Mouse (Mus musculus): ENCODE measurements at regions not wholly inside any gene's neighbourhood (a gene's known extent, or its start where the extent isn't known, plus 50 kb on each side); places are given as distances from the start of the nearest gene placed in this dataset.

DNA sequence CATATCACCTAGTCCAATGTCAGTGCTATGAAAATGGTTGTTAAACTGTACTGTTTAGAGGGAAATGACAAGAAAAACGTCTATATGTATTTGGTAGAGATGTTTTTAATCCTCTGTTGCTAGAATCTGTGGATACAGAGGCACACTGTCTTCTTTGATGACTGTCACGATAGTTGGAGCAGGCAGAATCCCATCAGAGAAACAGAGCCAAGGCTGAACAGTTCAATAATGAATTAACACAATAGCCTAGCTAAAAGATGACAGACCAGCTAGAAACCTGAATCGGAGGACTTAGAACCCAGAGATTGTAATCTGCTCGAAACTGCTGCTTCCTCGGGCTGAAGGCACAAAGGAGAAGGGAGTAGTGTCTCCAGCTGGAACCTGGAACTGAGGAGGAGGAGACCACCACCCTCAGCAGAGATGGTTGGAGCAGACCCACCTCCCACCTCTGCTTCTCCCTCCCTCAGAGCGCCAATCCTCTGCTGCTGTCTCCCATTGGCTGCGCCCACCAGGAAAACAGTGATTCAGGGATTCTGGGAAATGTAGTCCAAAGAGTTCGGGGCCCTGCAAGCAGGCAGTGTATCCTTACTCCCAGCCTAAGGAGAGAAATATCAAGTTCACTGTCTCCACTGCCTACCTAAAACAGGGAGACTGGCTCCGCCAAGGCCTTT lies 98.2 kb upstream of the Mgme1 start:
- Histone ChIP-seq H3K27ac (ENCODE audit: poor library complexity, severe bottlenecking) (no peak overlapping the region; the same call in 1 of the 2 replicates), H3K36me3 (no peaks in the 10 kb centered on the region), H3K4me1 (replicated peaks) (peaks cover 20% of the 10 kb centered on the region), H3K4me2 (peak overlapping the region; percentile 65), H3K4me3 (peak overlapping the region; percentile 37), H3K9ac (peak overlapping the region; percentile 65), H3K9me3 (replicated peaks) (no peaks in the 10 kb centered on the region), H3K27me3 (replicated peaks) (no peaks in the 10 kb centered on the region)
- 15% methylated on average over 9 of the region's 9 CpGs for WGBS
- ATAC-seq (ENCODE audit: insufficient number of reproducible peaks, low FRiP score), result peak; percentile 76

GRCm38 (mm10) chr2:144173358-144174106 lies 96.9 kb upstream of the Mgme1 start:
- no peak overlapping the region for H3K9ac ChIP-seq
- 62% methylated on average over 8 of the region's 8 CpGs for WGBS
- H3K4me2 ChIP-seq, result no peak overlapping the region
- no peak for ATAC-seq (ENCODE audit: insufficient number of reproducible peaks, low FRiP score)
- no peaks in the 10 kb centered on the region for H3K36me3 ChIP-seq
- H3K4me3 ChIP-seq, result no peak overlapping the region
- no peaks in the 10 kb centered on the region for H3K27me3 ChIP-seq (replicated peaks)
- H3K27ac ChIP-seq (ENCODE audit: poor library complexity, severe bottlenecking), result no peak overlapping the region
- peaks cover 23% of the 10 kb centered on the region for H3K4me1 ChIP-seq (replicated peaks)
- no peaks in the 10 kb centered on the region for H3K9me3 ChIP-seq (replicated peaks)

GRCm38 (mm10) chr2:144174366-144175035 lies 96.0 kb upstream of the Mgme1 start:
- no peak overlapping the region for H3K4me3 ChIP-seq
- 79% methylated on average over 5 of the region's 5 CpGs for WGBS
- H3K36me3 ChIP-seq, result no peaks in the 10 kb centered on the region
- ATAC-seq (ENCODE audit: insufficient number of reproducible peaks, low FRiP score), result no peak
- H3K9me3 ChIP-seq (replicated peaks), result no peaks in the 10 kb centered on the region
- no peak overlapping the region for H3K4me2 ChIP-seq
- peaks cover 23% of the 10 kb centered on the region for H3K4me1 ChIP-seq (replicated peaks)
- H3K27ac ChIP-seq (ENCODE audit: poor library complexity, severe bottlenecking), result no peak overlapping the region
- no peaks in the 10 kb centered on the region for H3K27me3 ChIP-seq (replicated peaks)
- H3K9ac ChIP-seq, result no peak overlapping the region

DNA sequence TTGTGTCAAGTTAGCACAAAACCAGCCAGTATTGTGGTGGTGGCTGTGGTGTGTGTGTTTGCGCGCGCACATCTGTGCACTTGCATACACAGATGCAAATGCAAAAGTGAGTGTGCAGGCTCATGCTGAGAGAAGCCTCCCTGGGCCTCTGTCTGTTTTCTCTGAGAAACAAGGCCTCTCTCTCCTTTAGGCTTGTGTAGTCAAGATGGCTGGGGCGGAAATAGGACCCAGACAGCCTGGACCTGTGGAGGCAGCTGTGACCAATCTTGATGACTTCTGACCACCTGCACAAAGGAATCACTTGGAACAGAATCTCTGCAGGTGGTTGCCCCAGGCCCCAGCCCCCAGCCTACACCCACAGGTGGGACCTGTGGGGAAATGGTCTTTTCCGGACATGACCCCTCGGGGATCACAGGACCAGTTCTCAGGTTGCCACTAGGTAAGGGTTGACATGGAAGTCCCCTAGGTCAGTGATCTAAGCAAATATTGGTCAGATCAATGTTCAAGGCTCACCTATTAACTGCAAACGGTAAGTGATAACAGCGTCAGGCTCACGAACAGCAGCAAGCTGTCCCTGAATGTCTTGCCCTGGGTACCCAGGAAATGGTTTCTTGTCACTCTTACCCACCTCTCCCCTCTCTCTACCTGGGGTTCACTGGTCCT lies 93.8 kb upstream of the Mgme1 start:
- Histone ChIP-seq H3K27me3 (replicated peaks) (no peaks in the 10 kb centered on the region), H3K9ac (peak overlapping the region; percentile 20; the same call in 1 of the 2 replicates), H3K9me3 (replicated peaks) (no peaks in the 10 kb centered on the region), H3K4me3 (no peak overlapping the region), H3K27ac (ENCODE audit: poor library complexity, severe bottlenecking) (peak overlapping the region; percentile 94), H3K4me1 (replicated peaks) (peaks cover 25% of the 10 kb centered on the region), H3K4me2 (peak overlapping the region; percentile 16), H3K36me3 (no peaks in the 10 kb centered on the region)
- 71% methylated on average over 9 of the region's 9 CpGs for WGBS
- no peak for ATAC-seq (ENCODE audit: insufficient number of reproducible peaks, low FRiP score)

DNA sequence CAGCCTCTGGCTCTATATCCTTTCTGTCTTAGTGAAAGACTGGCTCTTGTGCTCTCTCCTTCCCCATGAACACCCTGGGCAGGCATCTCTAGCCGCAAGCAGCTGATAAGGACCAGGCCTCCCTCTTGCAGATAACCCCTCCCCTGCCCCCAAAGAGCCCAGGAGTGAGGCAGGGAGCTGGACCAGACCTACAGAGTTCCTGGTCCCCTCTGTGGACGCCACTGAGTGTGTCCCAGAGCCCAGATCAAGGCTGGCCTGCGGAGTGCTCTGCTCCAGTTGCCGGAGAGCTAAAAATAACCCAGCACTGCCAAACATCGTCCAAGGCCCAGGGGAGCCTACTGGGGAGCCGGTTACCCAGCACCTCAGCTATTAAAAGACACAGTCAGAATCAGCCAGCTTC lies 93.2 kb upstream of the Mgme1 start:
- peak; percentile 86 for ATAC-seq (ENCODE audit: insufficient number of reproducible peaks, low FRiP score)
- Histone ChIP-seq H3K36me3 (no peaks in the 10 kb centered on the region), H3K4me3 (no peak overlapping the region), H3K4me1 (replicated peaks) (peaks cover 31% of the 10 kb centered on the region), H3K27me3 (replicated peaks) (no peaks in the 10 kb centered on the region), H3K4me2 (peak overlapping the region; percentile 16), H3K9ac (peak overlapping the region; percentile 20; the same call in 1 of the 2 replicates), H3K9me3 (replicated peaks) (no peaks in the 10 kb centered on the region), H3K27ac (ENCODE audit: poor library complexity, severe bottlenecking) (peak overlapping the region; percentile 94)
- WGBS, result 4% methylated on average over 6 of the region's 6 CpGs

DNA sequence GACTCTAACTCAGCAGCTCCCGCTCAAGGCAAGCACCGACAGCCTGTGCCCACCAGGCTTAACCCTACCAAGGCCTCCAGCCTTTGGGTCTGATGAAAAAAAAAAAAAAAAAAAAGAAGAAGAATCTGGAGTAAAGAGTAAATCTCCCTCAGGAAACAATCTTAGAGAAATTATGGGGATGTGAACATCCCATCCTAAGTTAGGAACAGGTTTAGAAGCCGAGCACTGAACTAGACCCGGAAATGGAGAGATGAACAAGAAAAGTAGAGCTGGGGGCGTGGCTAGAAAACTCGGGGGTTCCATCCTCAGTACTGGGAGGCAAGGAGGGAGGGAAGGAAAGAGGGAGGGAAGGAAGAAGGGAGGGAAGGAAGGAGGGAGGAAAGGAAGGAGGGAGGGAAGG lies 92.5 kb upstream of the Mgme1 start:
- ATAC-seq (ENCODE audit: insufficient number of reproducible peaks, low FRiP score), result no peak
- Histone ChIP-seq H3K27me3 (replicated peaks) (no peaks in the 10 kb centered on the region), H3K9me3 (replicated peaks) (no peaks in the 10 kb centered on the region), H3K4me1 (replicated peaks) (peaks cover 31% of the 10 kb centered on the region), H3K4me2 (peak overlapping the region; percentile 16; the same call in 1 of the 2 replicates), H3K9ac (no peak overlapping the region), H3K27ac (ENCODE audit: poor library complexity, severe bottlenecking) (peak overlapping the region; percentile 94), H3K4me3 (no peak overlapping the region), H3K36me3 (no peaks in the 10 kb centered on the region)
- 52% methylated on average over 6 of the region's 6 CpGs for WGBS

DNA sequence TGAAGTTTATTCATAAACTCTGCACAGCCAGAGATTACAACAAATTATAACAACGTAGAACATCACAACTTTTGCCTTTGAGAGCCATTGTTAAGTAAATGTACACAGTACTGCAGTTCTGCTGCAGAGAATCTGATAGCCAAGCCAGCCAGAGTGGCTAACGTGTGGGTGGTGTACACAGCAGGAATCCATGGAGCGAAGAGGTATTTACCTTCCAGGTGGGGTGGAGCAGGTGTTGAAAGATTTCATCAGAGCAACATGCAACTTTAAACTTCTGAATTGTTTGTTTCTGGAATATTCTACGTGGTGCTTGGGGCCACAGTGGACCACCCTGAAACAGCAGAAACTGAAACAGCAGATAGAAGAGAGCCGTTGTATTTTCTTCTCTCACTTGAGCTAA lies 88.4 kb upstream of the Mgme1 start:
- no peak overlapping the region for H3K4me3 ChIP-seq
- peaks cover 29% of the 10 kb centered on the region for H3K4me1 ChIP-seq (replicated peaks)
- H3K4me2 ChIP-seq, result no peak overlapping the region
- H3K9ac ChIP-seq, result no peak overlapping the region
- H3K27me3 ChIP-seq (replicated peaks), result no peaks in the 10 kb centered on the region
- ATAC-seq (ENCODE audit: insufficient number of reproducible peaks, low FRiP score), result no peak
- no peaks in the 10 kb centered on the region for H3K9me3 ChIP-seq (replicated peaks)
- no peak overlapping the region for H3K27ac ChIP-seq (ENCODE audit: poor library complexity, severe bottlenecking)
- 68% methylated on average over 5 of the region's 5 CpGs for WGBS
- H3K36me3 ChIP-seq, result no peaks in the 10 kb centered on the region

DNA sequence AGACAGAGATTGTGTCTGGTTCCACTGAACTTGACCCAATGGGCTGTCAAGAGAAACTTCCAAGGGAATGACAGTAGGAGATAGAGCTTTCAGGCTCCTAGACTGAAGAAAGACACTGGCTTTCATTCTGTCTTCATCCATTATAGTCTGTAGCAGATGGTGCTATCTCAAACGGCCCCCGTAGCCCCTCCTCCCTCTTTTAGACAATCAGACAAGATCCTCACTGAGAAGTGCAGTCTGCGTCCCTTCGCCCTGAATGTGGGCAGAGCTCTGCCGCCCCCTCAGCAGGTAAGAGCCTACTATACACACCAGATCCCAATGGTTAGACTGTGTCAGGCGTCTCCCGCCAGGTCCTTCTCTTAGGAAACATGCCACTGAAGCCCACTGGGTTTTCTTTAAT lies 87.9 kb upstream of the Mgme1 start:
- Histone ChIP-seq H3K4me2 (no peak overlapping the region), H3K27ac (ENCODE audit: poor library complexity, severe bottlenecking) (no peak overlapping the region), H3K36me3 (no peaks in the 10 kb centered on the region), H3K4me1 (replicated peaks) (peaks cover 24% of the 10 kb centered on the region), H3K9me3 (replicated peaks) (no peaks in the 10 kb centered on the region), H3K4me3 (no peak overlapping the region), H3K9ac (no peak overlapping the region), H3K27me3 (replicated peaks) (no peaks in the 10 kb centered on the region)
- 54% methylated on average over 7 of the region's 7 CpGs for WGBS
- no peak for ATAC-seq (ENCODE audit: insufficient number of reproducible peaks, low FRiP score)

DNA sequence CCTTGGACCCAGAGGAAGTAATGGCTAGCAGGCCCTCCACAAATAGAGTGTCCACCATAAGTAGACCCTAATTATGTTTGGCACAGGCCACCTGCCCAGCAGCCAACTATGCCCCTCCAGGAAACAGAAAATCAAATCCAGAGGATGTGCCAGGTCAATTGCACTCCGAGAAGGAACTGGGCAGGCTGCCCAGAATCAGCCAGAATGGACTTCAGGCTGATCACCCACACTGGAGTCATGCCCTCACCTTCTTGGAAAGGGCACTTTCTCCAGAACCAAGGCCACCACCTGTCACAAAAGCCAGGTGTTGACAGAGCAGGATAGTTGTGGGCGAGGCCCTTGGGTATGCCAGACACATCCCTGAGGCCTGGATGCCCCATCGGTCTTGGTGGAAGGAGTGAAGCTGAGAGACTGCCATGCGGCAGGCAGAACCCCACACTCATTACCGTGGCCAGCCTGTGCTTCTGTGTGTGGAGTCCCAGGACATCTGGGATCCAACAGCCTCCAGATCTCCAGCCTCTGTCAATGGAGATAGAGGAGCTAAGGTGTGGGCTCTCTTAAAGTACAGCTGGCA lies 87.0 kb upstream of the Mgme1 start:
- H3K9me3 ChIP-seq (replicated peaks), result no peaks in the 10 kb centered on the region
- 73% methylated on average over 5 of the region's 5 CpGs for WGBS
- ATAC-seq (ENCODE audit: insufficient number of reproducible peaks, low FRiP score), result no peak
- no peak overlapping the region for H3K9ac ChIP-seq
- H3K27me3 ChIP-seq (replicated peaks), result no peaks in the 10 kb centered on the region
- H3K4me1 ChIP-seq (replicated peaks), result peaks cover 17% of the 10 kb centered on the region
- H3K4me2 ChIP-seq, result no peak overlapping the region
- H3K4me3 ChIP-seq, result no peak overlapping the region
- no peak overlapping the region for H3K27ac ChIP-seq (ENCODE audit: poor library complexity, severe bottlenecking)
- no peaks in the 10 kb centered on the region for H3K36me3 ChIP-seq

DNA sequence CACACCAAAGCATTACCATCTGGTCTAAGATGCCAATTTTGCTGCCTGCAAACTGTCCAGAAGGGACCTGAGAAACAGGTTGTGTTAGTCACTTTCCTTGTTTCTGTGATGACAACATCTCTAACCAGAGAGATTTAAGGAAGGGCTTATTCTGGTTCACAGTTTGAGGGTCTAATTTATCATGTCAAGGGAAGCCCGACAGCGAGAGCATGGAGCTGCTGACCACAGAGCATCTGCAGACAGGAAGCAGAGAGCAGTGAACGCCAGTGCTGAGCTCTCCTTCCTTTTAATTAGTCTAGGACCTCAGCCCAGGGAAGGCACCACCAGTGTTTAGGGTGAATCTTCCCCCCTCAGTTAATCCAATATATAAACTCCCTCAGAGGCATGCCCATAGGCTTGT lies 85.3 kb upstream of the Mgme1 start:
- Histone ChIP-seq H3K4me1 (replicated peaks) (peaks cover 17% of the 10 kb centered on the region), H3K27me3 (replicated peaks) (no peaks in the 10 kb centered on the region), H3K4me2 (no peak overlapping the region), H3K9me3 (replicated peaks) (no peaks in the 10 kb centered on the region), H3K9ac (no peak overlapping the region), H3K36me3 (no peaks in the 10 kb centered on the region), H3K4me3 (no peak overlapping the region), H3K27ac (ENCODE audit: poor library complexity, severe bottlenecking) (no peak overlapping the region)
- WGBS, result 77% methylated on average over 3 of the region's 3 CpGs
- no peak for ATAC-seq (ENCODE audit: insufficient number of reproducible peaks, low FRiP score)

- H3K4me3 ChIP-seq, result no peak overlapping the region
- no peaks in the 10 kb centered on the region for H3K36me3 ChIP-seq
- 79% methylated on average over 3 of the region's 3 CpGs for WGBS
- H3K4me2 ChIP-seq, result no peak overlapping the region
- ATAC-seq (ENCODE audit: insufficient number of reproducible peaks, low FRiP score), result no peak
- no peak overlapping the region for H3K9ac ChIP-seq
- H3K9me3 ChIP-seq (replicated peaks), result no peaks in the 10 kb centered on the region
- H3K4me1 ChIP-seq (replicated peaks), result peaks cover 17% of the 10 kb centered on the region
- no peak overlapping the region for H3K27ac ChIP-seq (ENCODE audit: poor library complexity, severe bottlenecking)
- H3K27me3 ChIP-seq (replicated peaks), result no peaks in the 10 kb centered on the region
Observed at GRCm38 (mm10) chr2:144186426-144186825, 84.0 kb upstream of the Mgme1 start.

All from heart, embryonic 12.5 days (tissue).